8 mouse cellular contexts compared by ENCODE assay signal in genomic region chr4:63281694-63282093, GRCm38 (mm10).
DNase-seq lines count a peak whose midpoint lies in the region.

No protein-coding gene starts in this region.

- intact Hi-C loops in heart, postnatal 10 days (cut with DNase I) = no loop called here
- intact Hi-C loops in gastrocnemius, postnatal 14 days (cut with DNase I; ENCODE audit: low total_unique reads) = no loop called here

- peak; percentile 26 to 32 for DNase-seq in heart, postnatal 10 days
- no peak for DNase-seq in heart, postnatal 4 days
- DNase-seq in right cerebral cortex, adult 18-20 months = peak; percentile 27
- DNase-seq in right cerebral cortex, postnatal 36 days (ENCODE audit: low spot score in 2 of 2) = no peak
- peak; percentile 55 for DNase-seq in gastrocnemius, postnatal 14 days
- DNase-seq in thymus, postnatal 25 days = peak; percentile 31
- DNase-seq in adipocyte (ENCODE audit: low spot score) = no peak
- DNase-seq in adrenal gland, postnatal 36 days = no peak

Comparison
In these comparisons a context has a peak if more than half of its experiments do, and no peak if none do; other contexts are left out.
1. DNase-seq: peak in heart, postnatal 10 days (2 of 2), right cerebral cortex, adult 18-20 months (single experiment), gastrocnemius, postnatal 14 days (single experiment) and thymus, postnatal 25 days (single experiment); none in heart, postnatal 4 days (single experiment), right cerebral cortex, postnatal 36 days (0 of 2), adipocyte (single experiment) and adrenal gland, postnatal 36 days (0 of 2).